Mouse (Mus musculus) heart, adult 9 months (tissue): ENCODE data around the gene Trip11.
"Not testable (repeated sequence)": the region's sequence is repeated elsewhere in the genome, so short reads cannot be mapped to it uniquely, and the experiment has no call there.

ENCODE experiments used
- DNase-seq, 2 experiments: peaks; one replicate each; pipeline ENCODE4 v3.0.0; 2022; ENCODE audit warnings: low spot score in 2 of 2

The Trip11 gene

DNA sequence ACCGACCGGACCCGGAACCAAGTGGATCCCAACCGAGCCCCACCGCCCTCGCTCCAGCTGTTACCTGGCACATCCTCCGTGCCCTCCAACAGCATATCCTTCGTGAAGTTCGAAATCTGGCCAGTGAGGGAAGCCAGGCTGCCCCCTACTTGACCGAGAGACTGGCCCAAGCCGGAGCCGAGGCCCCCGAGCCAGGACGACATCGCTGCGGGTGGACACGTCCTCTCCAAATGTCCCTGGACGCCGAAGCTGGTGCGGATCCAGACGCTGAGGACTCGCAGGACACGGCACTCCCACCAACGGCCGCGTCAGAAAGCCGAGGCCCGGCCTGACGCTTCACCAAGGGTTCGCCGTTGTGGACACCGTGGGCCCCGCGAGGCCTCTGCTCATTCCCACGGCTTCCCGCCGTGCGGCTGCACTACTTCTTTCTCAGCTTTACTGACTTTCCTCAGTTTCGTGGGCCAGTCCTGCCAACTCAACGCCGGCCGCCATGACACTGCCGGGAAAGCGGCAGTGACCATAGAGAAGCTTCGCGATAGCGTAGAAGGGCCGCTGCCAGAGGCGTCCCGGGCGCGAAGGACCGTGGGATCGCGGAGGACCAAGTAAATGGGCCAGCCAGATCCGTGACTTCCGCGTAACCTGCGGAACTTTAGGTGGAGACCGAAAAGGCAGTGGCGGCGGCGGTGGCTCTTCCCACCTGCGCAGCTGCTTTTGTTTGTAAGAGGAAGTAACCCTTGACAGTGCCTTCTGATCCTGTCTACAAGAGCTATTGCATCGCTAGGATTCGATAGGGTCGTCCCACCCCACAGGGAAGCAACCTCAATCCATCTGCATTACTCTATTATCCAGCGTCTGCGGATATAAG lies at the start of gene Trip11:
TSS of gene Trip11 (minus strand) at position 642 of the 865 bp plus-strand sequence.
- peak; percentile 86 to 89 for DNase-seq

- DNase-seq, result not testable (repeated sequence)
These were observed 46.1 kb upstream of the Trip11 start for GRCm38 (mm10) chr12:101958960-101959780.

DNA sequence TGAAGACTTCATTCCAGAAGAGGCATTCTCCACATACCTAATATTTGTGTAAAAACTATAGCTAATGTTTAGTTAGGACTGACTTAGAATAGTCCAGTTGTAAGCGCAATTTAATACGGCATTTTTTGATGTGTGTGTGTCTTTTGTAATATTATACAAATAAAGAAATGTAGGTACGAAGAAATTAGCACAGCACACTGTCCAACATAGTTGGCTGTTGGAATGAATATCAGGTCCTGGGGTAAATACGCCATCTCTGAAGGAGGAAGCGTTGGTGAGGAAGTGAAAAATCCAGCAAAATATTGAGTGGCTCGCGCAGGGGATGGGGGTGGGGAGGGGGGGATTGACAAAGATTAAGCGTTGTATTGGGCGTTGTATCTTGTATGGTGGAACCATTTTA lies 45.5 kb upstream of the Trip11 start:
- DNase-seq, result no peak

DNA sequence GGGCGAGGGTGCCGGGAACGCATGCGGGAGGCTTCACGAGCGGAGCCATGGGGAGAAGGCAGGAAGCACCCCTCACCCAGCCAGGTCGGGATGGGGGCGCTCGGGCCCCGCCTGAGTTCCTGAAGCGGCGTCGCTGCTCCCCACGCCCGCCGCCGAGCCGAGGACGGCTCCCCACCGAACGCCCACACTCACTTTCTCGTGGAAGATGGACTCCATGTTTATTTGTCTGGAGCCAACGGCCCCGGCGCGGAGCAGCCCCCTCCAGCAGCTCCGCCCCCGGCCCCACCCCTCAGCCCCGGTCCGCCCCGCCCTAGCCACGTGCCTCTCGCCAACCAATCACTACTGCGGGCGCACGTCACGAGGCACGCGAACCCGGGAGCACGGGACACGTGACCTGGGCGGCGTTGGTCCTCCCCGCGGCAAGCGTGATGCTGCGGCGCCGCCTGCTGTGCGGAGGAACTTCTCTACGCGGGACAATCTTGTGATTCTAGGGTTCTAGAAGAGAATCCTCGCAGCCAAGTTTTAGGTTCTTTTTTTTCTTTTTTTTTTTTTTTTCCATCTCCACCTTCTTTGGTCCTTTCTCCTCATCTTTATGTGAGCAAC lies 45.0 kb upstream of the Trip11 start, which contains the start of gene Atxn3:
TSS of gene Atxn3 (minus strand) at position 305 of the 603 bp plus-strand sequence.
- peak; percentile 97 to 98 for DNase-seq

GRCm38 (mm10) chr12:101957079-101957941 lies 44.2 kb upstream of the Trip11 start:
- peak; percentile 27 to 29 for DNase-seq

GRCm38 (mm10) chr12:101955821-101956220 lies 42.8 kb upstream of the Trip11 start:
- DNase-seq, result not testable (repeated sequence)

DNA sequence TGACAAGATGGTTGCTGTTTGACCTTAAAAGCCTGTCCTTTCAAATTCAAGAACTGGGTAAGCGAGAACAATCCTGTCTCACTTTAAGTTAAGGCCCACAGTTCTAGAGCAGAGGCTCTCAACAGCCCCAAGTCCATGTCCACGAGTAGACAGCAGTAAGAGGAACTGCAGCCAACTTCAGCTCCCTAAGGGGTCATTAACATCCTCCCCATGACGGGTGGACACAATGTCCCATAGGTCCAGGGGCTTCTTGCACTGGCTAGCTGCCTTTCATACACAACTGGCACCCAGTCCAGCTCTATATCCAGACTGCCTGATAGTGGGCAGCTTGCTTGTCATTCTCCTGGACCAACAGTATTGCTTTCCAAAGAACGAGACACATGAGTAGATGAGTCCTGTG lies 35.7 kb upstream of the Trip11 start:
- DNase-seq, result no peak

- no peak for DNase-seq
These were observed 34.9 kb upstream of the Trip11 start for GRCm38 (mm10) chr12:101947986-101948385.

DNA sequence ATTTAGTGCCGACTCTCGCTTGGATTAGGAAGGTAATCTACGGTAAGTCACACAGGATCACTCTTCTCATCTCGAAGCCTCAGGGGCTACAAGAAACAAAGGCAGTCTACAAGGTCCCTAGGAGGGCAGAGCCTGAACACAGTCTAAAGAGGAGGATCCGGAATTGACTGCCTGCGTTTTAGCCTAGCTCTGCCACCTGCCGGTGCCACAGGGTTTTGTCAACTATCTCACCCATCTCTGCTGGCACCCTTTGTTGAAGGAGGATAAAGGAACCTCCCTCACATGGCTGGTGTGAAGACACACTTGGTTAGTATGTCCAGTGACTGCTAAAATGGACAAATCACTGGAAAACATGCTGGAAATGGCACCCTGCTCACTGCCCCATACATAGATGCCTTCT lies 24.5 kb upstream of the Trip11 start:
- no peak for DNase-seq

GRCm38 (mm10) chr12:101935223-101935622 lies 22.2 kb upstream of the Trip11 start:
- DNase-seq, result no peak

- DNase-seq, result no peak
These were observed 15.4 kb upstream of the Trip11 start for GRCm38 (mm10) chr12:101928423-101928822.

DNA sequence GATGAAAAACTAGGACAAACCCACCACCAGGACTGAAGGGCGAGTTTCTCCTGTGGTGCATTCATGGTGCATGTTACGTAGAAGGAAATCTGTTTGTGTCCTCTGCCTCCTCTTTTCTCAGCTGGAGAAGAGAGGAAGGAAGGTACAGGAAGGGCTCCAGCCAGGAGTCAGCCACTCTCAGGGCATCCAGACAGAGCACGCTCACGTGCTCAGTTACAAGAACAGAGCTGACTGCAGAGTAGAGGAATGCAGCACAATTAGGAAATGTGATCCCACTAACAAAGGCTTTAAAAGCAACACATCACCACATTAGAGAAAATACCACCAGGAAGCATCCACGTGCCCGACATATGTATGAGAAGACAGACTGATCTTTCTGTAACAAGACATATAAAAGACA lies 9.2 kb upstream of the Trip11 start:
- no peak for DNase-seq

- no peak for DNase-seq
These were observed 6.8 kb upstream of the Trip11 start for GRCm38 (mm10) chr12:101919847-101920246.

- no peak for DNase-seq
These were observed 4.1 kb upstream of the Trip11 start for GRCm38 (mm10) chr12:101917165-101917564.

- DNase-seq, result no peak
These were observed 1.7 kb downstream of the Trip11 start for GRCm38 (mm10) chr12:101911346-101911745.

DNA sequence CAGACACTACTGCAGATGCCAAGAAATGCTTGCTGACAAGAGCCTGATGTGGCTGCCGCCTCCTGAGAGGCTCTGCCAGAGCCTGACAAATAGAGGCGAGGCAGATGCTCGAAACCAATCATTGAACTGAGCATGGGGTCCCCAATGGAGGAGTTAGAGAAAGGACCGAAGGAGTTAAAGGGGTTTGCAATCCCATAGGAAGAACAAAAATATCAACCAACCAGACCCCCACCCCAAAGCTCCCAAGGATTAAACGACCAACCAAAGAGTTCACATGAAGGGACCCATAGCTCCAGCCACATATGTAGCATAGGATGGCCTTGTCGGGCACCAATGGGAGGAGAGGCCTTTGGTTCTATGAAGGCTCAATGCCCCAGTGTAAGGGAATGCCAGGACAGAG lies 2.7 kb downstream of the Trip11 start:
- no peak for DNase-seq

DNA sequence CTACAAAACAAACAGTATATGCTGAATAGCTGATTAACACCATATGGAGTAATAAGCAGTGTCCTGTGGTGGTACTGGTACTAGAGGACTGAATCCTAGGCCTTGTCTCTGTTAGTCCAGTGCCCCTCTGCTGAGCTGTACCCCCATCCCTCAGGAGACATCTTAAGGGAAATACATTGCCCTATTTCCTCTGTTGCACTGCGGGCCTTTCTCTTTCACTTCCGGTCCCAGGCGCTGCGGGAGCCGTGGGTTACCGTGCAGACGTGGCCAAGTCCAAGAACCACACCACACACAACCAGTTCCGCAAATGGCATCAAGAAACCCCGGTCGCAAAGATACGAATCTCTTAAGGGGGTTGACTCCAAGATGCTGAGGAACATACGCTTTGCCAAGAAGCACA lies 7.2 kb downstream of the Trip11 start:
- no peak for DNase-seq

- DNase-seq, result no peak
These were observed 8.2 kb downstream of the Trip11 start for GRCm38 (mm10) chr12:101904906-101905305.

- DNase-seq, result no peak
These were observed 8.9 kb downstream of the Trip11 start for GRCm38 (mm10) chr12:101904170-101904569.

DNA sequence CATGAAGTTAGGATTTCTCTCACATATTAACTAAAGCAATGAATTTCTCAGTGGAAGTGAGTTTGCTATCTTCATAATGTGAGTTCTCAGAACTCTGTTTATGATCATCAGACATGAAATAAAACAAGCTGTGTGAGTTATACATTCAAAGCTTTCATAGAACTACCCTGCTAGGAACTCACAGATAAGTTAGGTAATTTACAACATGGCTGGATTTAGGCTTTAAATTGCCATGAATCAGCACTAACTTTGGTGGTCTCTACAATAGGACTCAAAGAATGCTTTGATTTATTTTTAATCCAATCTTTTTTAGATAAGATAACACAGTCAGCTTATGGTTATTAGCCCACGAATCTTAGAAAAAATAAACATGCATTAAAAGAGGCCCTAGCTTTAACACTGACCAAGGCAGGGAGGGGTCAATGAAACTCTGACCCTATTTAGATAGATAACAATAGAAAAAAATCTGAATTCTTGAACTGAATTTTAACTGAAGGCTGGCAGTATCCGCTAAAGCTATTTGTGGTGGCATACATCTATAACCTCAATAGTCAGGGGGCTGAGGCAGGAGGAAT lies 13.3 kb downstream of the Trip11 start:
- DNase-seq, result no peak

DNA sequence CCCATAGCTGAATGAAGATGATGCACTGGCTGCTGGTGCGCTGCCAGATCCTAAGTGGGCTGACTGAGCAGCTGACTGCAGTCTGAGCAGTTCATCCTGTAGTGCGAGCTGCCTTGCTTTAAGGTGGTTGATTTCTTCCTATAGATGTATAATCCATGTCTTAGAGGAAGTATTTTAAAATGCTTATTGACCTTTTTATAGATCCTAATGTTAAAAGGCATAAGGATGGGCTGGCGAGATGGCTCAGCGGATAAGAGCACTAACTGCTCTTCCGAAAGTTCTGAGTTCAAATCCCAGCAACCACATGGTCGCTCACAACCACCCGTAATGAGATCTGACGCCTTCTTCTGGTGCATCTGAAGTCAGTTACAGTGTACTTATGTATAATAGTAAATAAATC lies 14.1 kb downstream of the Trip11 start:
- no peak for DNase-seq
